Mouse (Mus musculus) liver, adult 2 months (tissue): ENCODE data around the gene Gnb1. TPM values are rescaled to one million over a fixed set of nuclear protein-coding genes. Genes with fewer than 3 reads are reported as not detected.

ENCODE experiments used
- DNase-seq: peaks from one replicate; pipeline ENCODE4 v3.0.0-alpha.2; 2011; ENCODE audit warnings: low read depth, low spot score; ENCODE audit errors: extremely low read depth
- H3K27ac ChIP-seq: fragments of 200-500 bp; replicated peaks from 2 replicates; pipeline ENCODE4 v1.5.1; 2012; ENCODE audit warnings: low read depth, mild to moderate bottlenecking, control low read depth, inconsistent platforms, low read length; ENCODE audit not compliant: insufficient read depth
- H3K27me3 ChIP-seq: fragments of 200-500 bp; 2 replicates; pipeline ENCODE4 v1.6.1; 2012; ENCODE audit warnings: mild to moderate bottlenecking, moderate library complexity, low read length, inconsistent platforms; ENCODE audit not compliant: control insufficient read depth, insufficient read depth
- H3K36me3 ChIP-seq: fragments of 200-500 bp; 2 replicates; pipeline ENCODE4 v1.6.1; 2012; ENCODE audit warnings: low read length, inconsistent platforms; ENCODE audit not compliant: control insufficient read depth, insufficient read depth
- H3K4me1 ChIP-seq: fragments of 200-500 bp; 2 replicates; pipeline ENCODE4 v1.6.1; 2011; ENCODE audit warnings: low read length; ENCODE audit not compliant: control insufficient read depth, insufficient read depth
- H3K4me3 ChIP-seq: fragments of 200-500 bp; 2 replicates; pipeline ENCODE4 v1.5.1; 2011; ENCODE audit warnings: low read depth, mild to moderate bottlenecking, control low read depth, low read length, moderate library complexity; ENCODE audit not compliant: insufficient read depth
- H3K79me2 ChIP-seq: fragments of 200-500 bp; 2 replicates; pipeline ENCODE4 v1.6.1; 2012; ENCODE audit warnings: inconsistent platforms, mild to moderate bottlenecking, low read length, moderate library complexity; ENCODE audit not compliant: control insufficient read depth, insufficient read depth
- H3K9ac ChIP-seq: fragments of 200-500 bp; 2 replicates; pipeline ENCODE4 v1.6.1; 2012; ENCODE audit warnings: low read depth, mild to moderate bottlenecking, control low read depth, inconsistent platforms, low read length
- CTCF ChIP-seq: fragments of 200-500 bp; IDR thresholded peaks from 2 replicates; pipeline ENCODE4 v1.5.1; 2011; ENCODE audit warnings: low read depth, low read length, control low read depth
- POLR2A ChIP-seq: fragments of 200-500 bp; IDR thresholded peaks from 2 replicates; pipeline ENCODE4 v1.6.1; 2011; ENCODE audit warnings: low read length, control low read depth; ENCODE audit not compliant: insufficient read depth; ENCODE audit errors: extremely low read depth
- WGBS: fragments of 180-500 bp; shearing (Covaris S2); methylation state at CpG from one replicate; pipeline ENCODE4 v1.1.7; 2018; 5-methylcytosine and 5-hydroxymethylcytosine counted together
- polyA plus RNA-seq: library from polyadenylated mRNA; depleted of rRNA; stranded (reverse); fragments of >200 nt; gene quantifications from 2 replicates; pipeline ENCODE4 v1.2.3, GENCODE M21; 2012
- total RNA-seq: library from RNA; depleted of rRNA; stranded (reverse); fragments of >200 nt; gene quantifications from 2 replicates; pipeline ENCODE4 v1.2.3, GENCODE M21; 2014

Gnb1 gene
- total and polyA plus RNA-seq, 2 experiments: 26.5 to 143 TPM

- H3K9ac ChIP-seq: no peak overlapping the region
- DNase-seq: peak; percentile 52
- H3K27ac ChIP-seq: no peak overlapping the region
- H3K36me3 ChIP-seq: peaks cover 47% of the 10 kb centered on the region
- no peak overlapping the region for H3K4me3 ChIP-seq
- H3K79me2 ChIP-seq: peaks cover 4% of the 10 kb centered on the region; the same call in 1 of the 2 replicates
- no peaks in the 10 kb centered on the region for H3K27me3 ChIP-seq
- peaks cover 19% of the 10 kb centered on the region for H3K4me1 ChIP-seq
- WGBS: 70% methylated on average over 6 of the region's 6 CpGs
- TF ChIP-seq CTCF: no peak
- no peak for TF ChIP-seq POLR2A
Observed at GRCm38 (mm10) chr4:155582279-155582905, 91.2 kb downstream of the Gnb1 start.

GRCm38 (mm10) chr4:155589356-155589755 is 98.2 kb downstream of the Gnb1 start:
- no peak overlapping the region for H3K27ac ChIP-seq

GRCm38 (mm10) chr4:155591012-155591719 is 100.0 kb downstream of the Gnb1 start:
- Histone ChIP-seq H3K36me3 (peaks cover 32% of the 10 kb centered on the region), H3K4me1 (peaks cover 3% of the 10 kb centered on the region), H3K27me3 (no peaks in the 10 kb centered on the region), H3K79me2 (no peaks in the 10 kb centered on the region), H3K27ac (no peak overlapping the region), H3K9ac (no peak overlapping the region), H3K4me3 (no peak overlapping the region)
- WGBS: 80% methylated on average over 7 of the region's 7 CpGs
- peak; percentile 36 for DNase-seq
- TF ChIP-seq POLR2A: no peak
- no peak for TF ChIP-seq CTCF

More at GRCm38 (mm10) chr4:155589356-155589755, 98.2 kb downstream of the Gnb1 start:
- peaks cover 3% of the 10 kb centered on the region for H3K4me1 ChIP-seq
- 97% methylated on average over 5 of the region's 5 CpGs for WGBS
- TF ChIP-seq CTCF (no peak), POLR2A (no peak)
- H3K36me3 ChIP-seq: peaks cover 44% of the 10 kb centered on the region
- H3K4me3 ChIP-seq: no peak overlapping the region
- no peaks in the 10 kb centered on the region for H3K79me2 ChIP-seq
- no peak overlapping the region for H3K9ac ChIP-seq
- DNase-seq: no peak
- H3K27me3 ChIP-seq: no peaks in the 10 kb centered on the region

- no peaks in the 10 kb centered on the region for H3K79me2 ChIP-seq
- no peak for TF ChIP-seq POLR2A
- TF ChIP-seq CTCF: no peak
- WGBS: 20% methylated on average over 1 of the region's 1 CpGs
- peaks cover 5% of the 10 kb centered on the region for H3K4me1 ChIP-seq
- H3K27ac ChIP-seq: no peak overlapping the region
- no peaks in the 10 kb centered on the region for H3K27me3 ChIP-seq
- H3K4me3 ChIP-seq: no peak overlapping the region
- DNase-seq: no peak
- no peak overlapping the region for H3K9ac ChIP-seq
- peaks cover 12% of the 10 kb centered on the region; the same call in 1 of the 2 replicates for H3K36me3 ChIP-seq
Observed at GRCm38 (mm10) chr4:155593780-155594179, 102.6 kb downstream of the Gnb1 start.

- Histone ChIP-seq H3K27ac (no peak overlapping the region), H3K36me3 (no peaks in the 10 kb centered on the region), H3K4me3 (no peak overlapping the region), H3K79me2 (no peaks in the 10 kb centered on the region), H3K9ac (no peak overlapping the region), H3K4me1 (peaks cover 5% of the 10 kb centered on the region), H3K27me3 (no peaks in the 10 kb centered on the region)
- no peak for TF ChIP-seq POLR2A
- no peak for TF ChIP-seq CTCF
- DNase-seq: no peak
- 80% methylated on average over 3 of the region's 3 CpGs for WGBS
Observed at GRCm38 (mm10) chr4:155595777-155596176, 104.6 kb downstream of the Gnb1 start.

GRCm38 (mm10) chr4:155596606-155597005 is 105.4 kb downstream of the Gnb1 start:
- 75% methylated on average over 5 of the region's 5 CpGs for WGBS
- Histone ChIP-seq H3K27me3 (no peaks in the 10 kb centered on the region), H3K4me3 (no peak overlapping the region), H3K9ac (no peak overlapping the region), H3K4me1 (peaks cover 5% of the 10 kb centered on the region), H3K79me2 (no peaks in the 10 kb centered on the region), H3K36me3 (no peaks in the 10 kb centered on the region), H3K27ac (0 out of 2 replicates have a peak overlapping the region, but pooled peaks have one; percentile 32)
- no peak for TF ChIP-seq CTCF
- no peak for TF ChIP-seq POLR2A
- peak; percentile 40 for DNase-seq
